Mouse (Mus musculus) layer of hippocampus, postnatal 25 days (tissue): ENCODE data around the gene Shisa5. TPM values are rescaled to one million over a fixed set of nuclear protein-coding genes. Genes with fewer than 3 reads are reported as not detected.

ENCODE experiments used
- DNase-seq, 2 experiments: peaks; one replicate each; pipeline ENCODE4 v3.0.0; 2022; ENCODE audit warnings: mixed read lengths in 2 of 2, low spot score in 1 of 2; ENCODE audit errors: extremely low spot score in 1 of 2
- total RNA-seq, 2 experiments: library from RNA; stranded (reverse); gene quantifications; 2 replicates each; pipeline ENCODE4 v1.2.3; 2021

Gene Shisa5
- total RNA-seq, 2 experiments from 2014 or later = 49.3 to 52.1 TPM

GRCm38 (mm10) chr9:109082124-109082800, 43.9 kb downstream of the Shisa5 start, which contains the start of the genes Ccdc51 and Tma7:
Gene Ccdc51 (plus strand): TSS chr9:109082493.
Gene Tma7 (minus strand): TSS chr9:109082587.
- peak; percentile 68 for DNase-seq

- no peak for DNase-seq
Measured at GRCm38 (mm10) chr9:109084922-109085321, 46.6 kb downstream of the Shisa5 start.

DNA sequence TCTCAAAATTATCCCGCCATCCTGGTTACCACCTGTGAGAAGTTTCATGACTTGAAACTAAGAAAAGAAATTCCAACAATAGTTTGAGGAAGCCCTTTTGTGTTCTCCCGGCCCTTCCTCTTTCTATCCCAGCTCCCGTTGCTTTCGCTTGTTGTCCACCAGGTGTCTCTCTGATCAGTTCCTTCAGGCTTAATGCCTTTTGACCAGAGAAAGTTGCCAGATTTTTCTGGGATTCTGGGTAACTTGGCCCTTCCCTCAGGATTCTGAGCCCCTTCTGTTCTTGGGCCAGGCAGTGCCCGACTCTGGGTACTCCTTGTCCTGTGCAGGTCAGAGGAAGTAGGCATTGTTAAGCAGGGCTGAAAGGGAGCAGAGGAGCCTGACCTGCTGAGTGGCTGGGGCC, 49.6 kb downstream of the Shisa5 start:
- peak in 1 of 2 experiments; percentile 58 for DNase-seq

- no peak for DNase-seq
Measured at GRCm38 (mm10) chr9:109090446-109090845, 52.1 kb downstream of the Shisa5 start.

DNA sequence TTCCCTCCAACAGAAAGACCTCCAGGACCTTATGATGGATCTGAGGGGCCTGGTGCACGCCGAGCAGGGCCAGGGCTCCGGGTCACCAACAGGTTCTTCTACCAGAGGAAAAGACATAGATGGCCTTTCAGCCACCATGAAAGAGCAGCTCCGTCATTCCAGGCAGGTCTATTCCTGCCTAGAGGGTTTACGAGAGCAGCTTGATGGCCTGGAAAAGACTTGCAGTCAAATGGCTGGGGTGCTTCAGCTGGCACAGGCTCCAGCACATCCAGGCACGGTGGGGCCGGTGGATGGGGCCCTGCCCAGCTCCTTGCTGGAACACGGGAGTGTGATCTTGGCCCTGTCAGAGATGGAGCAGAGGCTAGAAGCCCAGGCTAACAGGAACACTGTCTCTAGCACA, 53.4 kb downstream of the Shisa5 start:
- DNase-seq = no peak

DNA sequence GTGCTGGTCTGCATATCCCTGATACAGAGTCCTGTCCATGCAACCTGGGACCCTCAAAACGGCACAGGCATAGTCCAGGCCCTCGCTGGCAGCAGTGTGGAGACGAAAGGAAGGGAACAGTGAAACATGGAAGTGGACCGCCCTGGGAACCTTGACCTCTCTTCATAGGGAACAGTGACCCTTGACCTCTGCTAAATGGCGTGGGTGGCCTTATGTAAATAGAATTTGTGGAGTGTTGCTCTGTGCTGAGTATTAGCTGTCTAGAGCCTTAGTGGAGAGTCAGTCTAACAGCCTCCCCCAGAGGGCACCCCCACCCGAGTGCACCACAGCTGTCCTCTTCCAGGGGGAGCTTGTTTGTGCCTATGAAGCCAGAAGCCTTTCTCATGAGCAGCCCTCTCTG, 54.4 kb downstream of the Shisa5 start:
- DNase-seq = no peak

- DNase-seq = no peak
Measured at GRCm38 (mm10) chr9:109093786-109094552, 55.6 kb downstream of the Shisa5 start.

DNA sequence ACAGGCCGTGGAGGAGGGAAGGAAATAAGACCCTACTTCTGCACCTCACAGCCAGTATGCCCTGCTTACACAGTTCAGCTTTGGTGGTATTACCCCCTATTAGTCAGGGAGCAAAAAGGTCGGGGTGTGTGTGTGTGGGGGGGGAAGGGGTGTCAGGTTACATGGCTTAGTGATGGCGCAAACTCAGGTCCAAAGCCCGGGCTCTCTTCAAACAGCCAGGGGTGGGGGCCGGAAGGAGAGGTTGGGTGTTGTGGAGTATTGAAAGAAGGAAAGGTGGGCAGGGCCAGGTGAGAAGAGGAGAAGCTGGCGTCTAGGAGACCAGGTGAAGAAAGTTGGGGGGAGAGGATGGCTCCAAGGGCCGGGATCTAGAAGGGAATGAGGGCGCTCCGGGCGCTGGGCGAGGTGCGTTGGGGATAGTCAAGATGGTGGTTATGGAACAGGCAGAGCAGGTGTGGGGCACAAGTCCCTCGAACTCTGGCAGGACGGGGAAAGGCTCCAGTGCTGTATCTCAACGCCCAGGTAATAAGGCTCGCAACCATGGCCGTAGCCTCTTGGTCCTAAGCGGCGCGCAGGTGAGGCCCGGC, 56.3 kb downstream of the Shisa5 start:
- DNase-seq = no peak

- peak; percentile 61 to 64 for DNase-seq
Measured at GRCm38 (mm10) chr9:109095137-109095982, 57.0 kb downstream of the Shisa5 start, which contains the start of gene Plxnb1. Gene Plxnb1 (plus strand): TSS chr9:109095389.

- no peak for DNase-seq
Measured at GRCm38 (mm10) chr9:109096251-109096661, 57.9 kb downstream of the Shisa5 start.

DNA sequence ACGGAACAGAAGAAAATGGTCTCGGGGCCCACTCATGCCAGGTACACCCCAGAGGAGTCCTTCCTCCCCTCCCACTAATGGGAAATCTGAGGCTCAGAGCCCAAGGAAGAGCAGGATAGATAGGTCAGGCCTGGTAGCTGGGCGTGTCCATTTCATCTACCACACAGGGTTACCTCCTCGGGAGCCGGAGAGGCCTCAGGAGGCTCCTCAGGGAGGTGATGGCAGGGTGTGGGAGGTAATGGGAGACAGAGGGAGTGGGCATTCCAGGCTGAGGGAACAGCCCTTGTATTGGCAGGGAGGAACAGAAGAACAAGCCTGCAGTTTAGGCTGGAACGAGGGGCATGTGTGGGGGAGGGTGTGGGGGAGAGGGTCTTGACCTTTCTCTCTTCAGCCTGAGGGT, 58.5 kb downstream of the Shisa5 start:
- DNase-seq = no peak

GRCm38 (mm10) chr9:109097291-109097690, 58.9 kb downstream of the Shisa5 start:
- DNase-seq = no peak

DNA sequence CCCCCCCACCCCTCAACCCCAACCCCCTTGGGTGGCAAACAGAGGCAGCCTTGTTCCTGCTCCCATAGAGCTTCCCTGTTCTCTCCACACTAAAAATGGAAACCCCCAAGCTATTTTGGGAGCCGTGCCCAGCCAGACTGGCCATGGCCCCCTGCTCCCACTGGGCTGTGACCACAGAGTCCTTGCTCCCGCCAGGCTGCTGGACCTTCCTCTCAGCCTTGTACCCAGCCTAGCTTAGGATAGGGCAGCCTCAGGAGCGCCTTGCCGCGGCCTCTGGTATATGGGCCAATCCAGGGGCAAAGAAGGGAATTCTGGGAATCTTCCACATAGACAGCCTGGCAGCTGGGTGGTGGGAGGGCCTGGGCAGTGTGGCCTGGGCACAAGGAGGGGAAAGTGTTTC, 59.5 kb downstream of the Shisa5 start:
- peak; percentile 29 to 56 for DNase-seq

DNA sequence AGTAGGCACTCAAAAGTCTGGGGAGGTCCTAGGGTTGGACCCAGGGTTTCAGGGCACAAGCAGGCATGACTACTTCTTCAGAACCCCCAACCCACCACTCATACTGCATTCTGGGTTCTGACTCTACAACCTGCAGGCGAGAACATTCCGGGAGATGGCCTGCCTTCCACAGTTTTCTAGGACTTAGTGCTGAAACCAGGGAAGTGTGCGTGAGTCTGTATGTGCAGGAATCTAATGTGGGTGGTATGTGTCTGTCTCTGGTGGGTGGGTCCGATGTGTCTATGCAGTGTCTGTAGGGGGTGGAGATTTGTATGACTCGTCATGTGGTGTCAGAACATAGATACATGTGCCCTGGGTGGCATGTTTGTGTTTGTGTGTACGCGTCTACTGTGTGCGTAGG, 60.0 kb downstream of the Shisa5 start:
- no peak for DNase-seq

DNA sequence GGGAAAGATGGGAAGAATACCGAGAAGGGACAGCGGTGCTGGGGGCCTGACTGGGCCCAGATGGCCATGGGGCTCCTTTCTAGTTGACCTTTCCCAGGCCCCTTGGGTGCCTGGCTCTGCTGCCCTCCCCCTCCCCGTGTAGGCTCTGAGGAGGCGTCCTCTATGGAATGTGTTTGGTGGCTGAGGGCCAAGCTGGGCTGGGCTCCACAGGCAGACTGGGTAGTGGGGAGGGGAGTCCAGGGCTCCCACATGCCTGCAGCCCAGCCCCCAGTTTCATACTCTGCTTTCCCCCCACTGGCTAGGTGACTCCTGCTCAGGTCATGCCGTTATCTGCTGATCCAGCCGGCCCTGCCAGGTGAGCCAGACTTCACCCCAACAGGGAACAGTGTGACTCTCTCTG, 60.6 kb downstream of the Shisa5 start:
- peak in 1 of 2 experiments; percentile 29 for DNase-seq

- DNase-seq = no peak
Measured at GRCm38 (mm10) chr9:109100307-109100928, 62.1 kb downstream of the Shisa5 start.

DNA sequence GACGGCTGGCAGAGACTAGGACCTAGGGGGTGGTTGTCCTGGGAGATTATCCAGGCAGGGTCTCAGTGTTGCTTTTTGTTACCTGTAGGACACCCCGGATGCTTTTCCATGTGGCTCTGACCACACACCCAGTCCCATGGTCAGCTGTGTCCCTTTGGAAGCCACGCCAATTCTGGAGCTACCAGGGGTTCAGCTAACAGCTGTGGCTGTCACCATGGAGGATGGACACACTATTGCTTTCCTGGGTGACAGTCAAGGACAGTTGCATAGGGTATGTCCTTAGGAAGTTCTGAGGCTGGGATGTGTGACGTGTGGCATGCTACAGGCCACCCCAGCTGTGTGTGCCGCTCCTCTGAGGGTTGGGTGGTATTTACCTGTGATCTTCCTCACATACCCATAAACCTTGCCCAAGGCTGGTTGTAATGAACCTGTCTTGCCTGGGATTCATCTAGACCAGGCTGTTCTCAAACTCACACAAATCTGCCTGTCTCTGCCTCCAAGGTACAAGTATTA, 63.6 kb downstream of the Shisa5 start:
- no peak for DNase-seq

GRCm38 (mm10) chr9:109102541-109102940, 64.2 kb downstream of the Shisa5 start:
- DNase-seq = no peak

DNA sequence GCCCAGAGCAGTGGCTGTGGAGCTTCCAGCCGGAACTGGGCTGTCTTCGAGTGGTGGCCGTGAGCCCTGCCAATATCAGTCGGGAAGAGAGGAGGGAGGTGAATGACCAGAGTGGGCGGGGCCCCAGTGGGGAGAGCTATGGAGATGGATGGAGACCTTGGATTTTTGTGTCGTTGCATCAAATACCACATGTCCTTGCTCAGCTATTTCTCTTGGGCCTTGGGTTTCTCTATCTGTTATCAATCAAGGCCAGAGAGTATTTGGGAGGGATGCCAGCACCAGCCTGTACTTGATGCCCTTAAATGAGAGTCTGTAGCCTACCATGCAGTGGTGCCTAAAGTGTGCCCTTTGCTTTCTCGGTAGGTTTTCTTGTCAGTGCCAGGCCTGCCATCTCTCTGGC, 64.9 kb downstream of the Shisa5 start:
- no peak for DNase-seq

DNA sequence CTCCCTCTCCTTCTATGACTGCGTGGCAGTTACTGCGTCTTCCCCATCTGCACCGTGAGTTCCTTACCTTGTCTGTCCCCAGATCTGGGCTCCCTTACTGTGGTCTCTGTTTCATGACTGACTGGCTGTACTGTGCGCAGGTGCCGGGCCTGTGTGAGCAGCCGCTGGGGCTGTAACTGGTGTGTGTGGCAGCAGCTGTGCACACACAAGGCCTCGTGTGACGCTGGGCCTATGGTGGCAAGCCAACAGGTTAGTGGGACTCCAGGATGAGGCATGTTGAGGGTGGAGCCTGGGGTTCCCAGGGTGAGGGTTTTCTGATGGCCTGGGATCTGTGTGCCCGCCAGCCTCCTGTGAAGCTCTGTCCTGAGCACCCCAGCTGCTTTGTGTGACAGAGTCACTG, 65.7 kb downstream of the Shisa5 start:
- no peak for DNase-seq
